ENCODE assay signal across 16 mouse cellular contexts in genomic region chr5:110960067-110960466, GRCm38 (mm10).
"Had no signal": no experiment of that assay in that cellular context is flagged by ENCODE, and none has a peak within 500 bp of the region (broad histone marks: within the 10 kb centered on the region; RNA-seq: fewer than 3 reads in every experiment).

No protein-coding gene starts in this region.

- H3K4me3 ChIP-seq: intestine, embryonic 15.5 days; left cerebral cortex, adult 2 months; limb, embryonic 12.5 days; liver, embryonic 12.5 days; liver, embryonic 15.5 days; lung, embryonic 15.5 days; megakaryocyte, embryonic 14.5 days had no signal

- H3K27ac ChIP-seq: intestine, embryonic 15.5 days; left cerebral cortex, adult 2 months; limb, embryonic 12.5 days; liver, embryonic 12.5 days; liver, embryonic 15.5 days; lung, embryonic 15.5 days had no signal

- H3K27me3 ChIP-seq: intestine, embryonic 15.5 days; limb, embryonic 12.5 days; liver, embryonic 12.5 days; liver, embryonic 15.5 days; lung, embryonic 15.5 days had no signal

- H3K36me3 ChIP-seq: intestine, embryonic 15.5 days; liver, embryonic 12.5 days; liver, embryonic 15.5 days; lung, embryonic 15.5 days had no signal

- H3K9me3 ChIP-seq: intestine, embryonic 15.5 days; limb, embryonic 12.5 days; liver, embryonic 12.5 days; liver, embryonic 15.5 days; lung, embryonic 15.5 days; megakaryocyte, embryonic 14.5 days had no signal

- ATAC-seq: intestine, embryonic 15.5 days; liver, embryonic 12.5 days had no signal

- H3K4me1 ChIP-seq: intestine, embryonic 15.5 days; liver, embryonic 12.5 days; liver, embryonic 15.5 days; lung, embryonic 15.5 days; megakaryocyte, embryonic 14.5 days had no signal

- H3K4me2 ChIP-seq: intestine, embryonic 15.5 days; limb, embryonic 12.5 days; liver, embryonic 12.5 days; liver, embryonic 15.5 days; lung, embryonic 15.5 days; midbrain, embryonic 11.5 days had no signal

- H3K9ac ChIP-seq: intestine, embryonic 15.5 days; limb, embryonic 12.5 days; liver, embryonic 12.5 days; liver, embryonic 15.5 days; lung, embryonic 15.5 days had no signal

- DNase-seq: layer of hippocampus, postnatal 36 days; liver; lung, adult 18-20 months; lung, postnatal 10 days; lung, postnatal 36 days; midbrain, embryonic 14.5 days; thymus, adult 18-20 months; thymus, postnatal 36 days had no signal
